In genomic region chr2:3282866-3283601, GRCm38 (mm10) we compare ENCODE assay signal across 8 mouse cellular contexts. TPM values are rescaled to one million over a fixed set of nuclear protein-coding genes. Genes with fewer than 3 reads are reported as not detected.
DNase-seq lines count a peak whose midpoint lies in the region; ATAC-seq and TF ChIP-seq lines count a peak whose summit lies in the region.

No protein-coding gene starts in this region.

- peak; percentile 68 for DNase-seq in cerebellum, adult 9-10 months
- no peak for DNase-seq in cerebellum, postnatal 25 days
- peak; percentile 41 for DNase-seq in urinary bladder, postnatal 14 days (ENCODE audit: low spot score)
- DNase-seq in urinary bladder, adult 18-20 months (ENCODE audit: low spot score in 2 of 2): no peak
- no peak for DNase-seq in kidney, postnatal 0 days (ENCODE audit: low spot score)
- no peak for DNase-seq in left cerebral cortex, postnatal 14 days (ENCODE audit: low spot score in 2 of 2)

- peak overlapping the region; percentile 40 for H3K4me3 ChIP-seq in kidney, postnatal 0 days (replicated peaks; ENCODE audit: low read depth, low read length)
- H3K4me3 ChIP-seq in midbrain, embryonic 16.5 days (ENCODE audit: low read depth, low read length): peak overlapping the region; percentile 51

- ATAC-seq in granulocyte monocyte progenitor cell, adult 5-6 weeks (replicated peaks; ENCODE audit: poor library complexity, severe bottlenecking): 0 out of 2 replicates have a peak, but pooled peaks have one; percentile 3
- no peak for ATAC-seq in kidney, postnatal 0 days (replicated peaks; ENCODE audit: low FRiP score, low read depth)
- ATAC-seq in midbrain, embryonic 16.5 days: peak; percentile 6

- H3K4me2 ChIP-seq in kidney, postnatal 0 days (ENCODE audit: low read length): peak overlapping the region; percentile 71
- H3K4me2 ChIP-seq in midbrain, embryonic 16.5 days (ENCODE audit: low read length): peak overlapping the region; percentile 59

- no peak for TF ChIP-seq CTCF in kidney, postnatal 0 days (IDR thresholded peaks at IDR 0.05; ENCODE audit: low read depth)

- H3K9me3 ChIP-seq in kidney, postnatal 0 days (replicated peaks; ENCODE audit: low read length): no peaks in the 10 kb centered on the region
- H3K9me3 ChIP-seq in midbrain, embryonic 16.5 days (replicated peaks; ENCODE audit: control insufficient read depth, low read length, poor library complexity, severe bottlenecking): no peaks in the 10 kb centered on the region

- intact Hi-C loops in left cerebral cortex, postnatal 14 days (cut with DNase I): loop anchor here (5.0 kb wide), 1 partner anchor 166 kb away; no protein-coding TSS in a partner anchor

- 9% methylated on average over 12 of the region's 12 CpGs for WGBS in kidney, postnatal 0 days
- WGBS in midbrain, embryonic 16.5 days: 8% methylated on average over 12 of the region's 12 CpGs

- peak overlapping the region; percentile 87 for H3K27ac ChIP-seq in kidney, postnatal 0 days
- peak overlapping the region; percentile 85 for H3K27ac ChIP-seq in midbrain, embryonic 16.5 days (ENCODE audit: low read length)

- 0 out of 2 replicates have a peak, but pooled peaks cover 7% of the 10 kb centered on the region for H3K4me1 ChIP-seq in kidney, postnatal 0 days (replicated peaks; ENCODE audit: insufficient read depth, low read length)
- H3K4me1 ChIP-seq in midbrain, embryonic 16.5 days (ENCODE audit: control insufficient read depth, insufficient read depth, low read length): peaks cover 17% of the 10 kb centered on the region

- H3K27me3 ChIP-seq in kidney, postnatal 0 days (ENCODE audit: insufficient read depth, low read length): no peaks in the 10 kb centered on the region
- H3K27me3 ChIP-seq in midbrain, embryonic 16.5 days (ENCODE audit: control insufficient read depth, insufficient read depth, low read depth, low read length): no peaks in the 10 kb centered on the region

- peak overlapping the region; percentile 57 for H3K9ac ChIP-seq in kidney, postnatal 0 days (ENCODE audit: low read depth, low read length)
- peak overlapping the region; percentile 73 for H3K9ac ChIP-seq in midbrain, embryonic 16.5 days (ENCODE audit: low read depth, low read length)

- H3K36me3 ChIP-seq in kidney, postnatal 0 days (ENCODE audit: insufficient read depth, low read length): no peaks in the 10 kb centered on the region
- H3K36me3 ChIP-seq in midbrain, embryonic 16.5 days (ENCODE audit: control insufficient read depth, insufficient read depth, low read length): no peaks in the 10 kb centered on the region

RNA-seq across cellular contexts. Expression of gene Nmt2, which starts 1.0 kb away (rescaled TPM):
- total RNA-seq in granulocyte monocyte progenitor cell, adult 5-6 weeks (2014; fragmentation: Nextera tagmentation): 13.8 and 16.6 TPM in 2 replicates
- total RNA-seq in granulocyte monocyte progenitor cell, adult 5-6 weeks (2017): 24.4 and 24.9 TPM in 2 replicates
- polyA plus RNA-seq in kidney, postnatal 0 days (2015; fragmentation: Nextera tagmentation; extraction: Ambion mirVana): 34.9 and 40.1 TPM in 2 replicates
- 121 and 122 TPM in 2 replicates for polyA plus RNA-seq in midbrain, embryonic 16.5 days (2015; fragmentation: Nextera tagmentation; extraction: Ambion mirVana)
- 10 to 100 TPM; 78.6 to 80.2 TPM for total RNA-seq in left cerebral cortex, postnatal 14 days (2021)

RNA-seq across cellular contexts. Expression of gene Rpp38, which starts 49.4 kb away (rescaled TPM):
- 19.7 and 22.4 TPM in 2 replicates for total RNA-seq in granulocyte monocyte progenitor cell, adult 5-6 weeks (2014; fragmentation: Nextera tagmentation)
- total RNA-seq in granulocyte monocyte progenitor cell, adult 5-6 weeks (2017): 10.0 and 15.2 TPM in 2 replicates
- polyA plus RNA-seq in kidney, postnatal 0 days (2015; fragmentation: Nextera tagmentation; extraction: Ambion mirVana): 25.2 and 25.6 TPM in 2 replicates
- polyA plus RNA-seq in midbrain, embryonic 16.5 days (2015; fragmentation: Nextera tagmentation; extraction: Ambion mirVana): 10.8 and 11.8 TPM in 2 replicates
- total RNA-seq in left cerebral cortex, postnatal 14 days (2021): 1 to 10 TPM; 7.9 to 8.4 TPM

RNA-seq across cellular contexts. Expression of gene Acbd7, which starts 52.9 kb away (rescaled TPM):
- total RNA-seq in granulocyte monocyte progenitor cell, adult 5-6 weeks (2014; fragmentation: Nextera tagmentation): not detected in 2 replicates
- total RNA-seq in granulocyte monocyte progenitor cell, adult 5-6 weeks (2017): not detected in 2 replicates
- 1.0 and 1.5 TPM in 2 replicates for polyA plus RNA-seq in kidney, postnatal 0 days (2015; fragmentation: Nextera tagmentation; extraction: Ambion mirVana)
- 4.3 and 7.3 TPM in 2 replicates for polyA plus RNA-seq in midbrain, embryonic 16.5 days (2015; fragmentation: Nextera tagmentation; extraction: Ambion mirVana)
- total RNA-seq in left cerebral cortex, postnatal 14 days (2021): 1 to 10 TPM in 1 of 2 experiments, not detected in 1; 1.2 TPM

Comparison
In these comparisons a context has a peak if more than half of its experiments do, and no peak if none do; other contexts are left out.
1. DNase-seq: peak in cerebellum, adult 9-10 months (single experiment) and urinary bladder, postnatal 14 days (single experiment); none in cerebellum, postnatal 25 days (0 of 2), urinary bladder, adult 18-20 months (0 of 2), kidney, postnatal 0 days (single experiment) and left cerebral cortex, postnatal 14 days (0 of 2).